Mouse (Mus musculus) heart, embryonic 11.5 days (tissue): ENCODE data around the gene Elmsan1. TPM values are rescaled to one million over a fixed set of nuclear protein-coding genes. Genes with fewer than 3 reads are reported as not detected.

Experiments used
- ATAC-seq: fragments of 200-750 bp; cut with Nextera tagmentation; replicated peaks from 2 replicates; pipeline ENCODE4 v1.8.0; 2017; ENCODE audit warnings: moderate library complexity; ENCODE audit not compliant: insufficient number of reproducible peaks, low FRiP score, low TSS enrichment
- H3K27ac ChIP-seq: fragments of 300-500 bp; sonication (generic); 2 replicates; pipeline ENCODE4 v1.5.1; 2014; ENCODE audit warnings: mild to moderate bottlenecking, low read depth, low read length
- H3K27me3 ChIP-seq: fragments of 300-500 bp; sonication (generic); 2 replicates; pipeline ENCODE4 v1.6.1; 2014; ENCODE audit warnings: mild to moderate bottlenecking, low read length, mixed read lengths; ENCODE audit not compliant: control insufficient read depth, insufficient read depth
- H3K36me3 ChIP-seq: fragments of 300-500 bp; sonication (generic); 2 replicates; pipeline ENCODE4 v1.6.1; 2014; ENCODE audit warnings: mild to moderate bottlenecking, low read length, moderate library complexity, mixed read lengths; ENCODE audit not compliant: control insufficient read depth, insufficient read depth
- H3K4me1 ChIP-seq: fragments of 300-500 bp; sonication (generic); 2 replicates; pipeline ENCODE4 v1.6.1; 2014; ENCODE audit warnings: low read length; ENCODE audit not compliant: control insufficient read depth, insufficient read depth
- H3K4me2 ChIP-seq: fragments of 300-500 bp; sonication (generic); 2 replicates; pipeline ENCODE4 v1.6.1; 2014; ENCODE audit warnings: mild to moderate bottlenecking, moderate library complexity
- H3K4me3 ChIP-seq: fragments of 300-500 bp; sonication (generic); 2 replicates; pipeline ENCODE4 v1.5.1; 2014; ENCODE audit warnings: low read depth, low read length
- H3K9ac ChIP-seq: fragments of 300-500 bp; sonication (generic); 2 replicates; pipeline ENCODE4 v1.6.1; 2014; ENCODE audit warnings: mild to moderate bottlenecking, low read depth, low read length, moderate library complexity
- H3K9me3 ChIP-seq: fragments of 300-500 bp; sonication (generic); replicated peaks from 2 replicates; pipeline ENCODE4 v1.6.1; 2016; ENCODE audit warnings: low read length; ENCODE audit not compliant: control insufficient read depth
- WGBS: fragments of 180-500 bp; shearing (Covaris S2); extraction: QIAGEN DNeasy Blood & Tissue Kit; methylation state at CpG from one replicate; pipeline ENCODE4 v1.1.7; 2014; ENCODE audit not compliant: insufficient replicate concordance; 5-methylcytosine and 5-hydroxymethylcytosine counted together
- polyA plus RNA-seq: library from polyadenylated mRNA; unstranded; fragments of >200 nt; fragmentation: Nextera tagmentation; extraction: Ambion mirVana; gene quantifications from 2 replicates; pipeline ENCODE4 v1.2.1, GENCODE M21; 2014

Elmsan1 gene
- polyA plus RNA-seq, 1 experiment from 2014 or later, result 7.1 TPM

- no peak overlapping the region for H3K4me2 ChIP-seq
- peaks cover 30% of the 10 kb centered on the region for H3K4me1 ChIP-seq
- no peaks in the 10 kb centered on the region for H3K27me3 ChIP-seq
- H3K27ac ChIP-seq, result no peak overlapping the region
- no peaks in the 10 kb centered on the region for H3K9me3 ChIP-seq
- no peak overlapping the region for H3K9ac ChIP-seq
- H3K4me3 ChIP-seq, result no peak overlapping the region
- no peak for ATAC-seq
- 97% methylated on average over 18 of the region's 18 CpGs for whole genome bisulfite sequencing
- H3K36me3 ChIP-seq, result peaks cover 40% of the 10 kb centered on the region
Observed at GRCm38 (mm10) chr12:84156210-84156609, 62.5 kb downstream of the Elmsan1 start.

GRCm38 (mm10) chr12:84155523-84155871 is 63.2 kb downstream of the Elmsan1 start:
- Histone ChIP-seq H3K4me2 (no peak overlapping the region), H3K9ac (no peak overlapping the region), H3K4me1 (peaks cover 34% of the 10 kb centered on the region), H3K9me3 (no peaks in the 10 kb centered on the region), H3K36me3 (peaks cover 40% of the 10 kb centered on the region), H3K27me3 (no peaks in the 10 kb centered on the region), H3K4me3 (no peak overlapping the region), H3K27ac (no peak overlapping the region)
- no peak for ATAC-seq
- 78% methylated on average over 2 of the region's 2 CpGs for WGBS

GRCm38 (mm10) chr12:84154786-84155522 is 63.7 kb downstream of the Elmsan1 start:
- Histone ChIP-seq H3K9me3 (no peaks in the 10 kb centered on the region), H3K4me1 (peaks cover 39% of the 10 kb centered on the region), H3K4me2 (no peak overlapping the region), H3K4me3 (no peak overlapping the region), H3K27ac (no peak overlapping the region), H3K9ac (no peak overlapping the region), H3K36me3 (peaks cover 36% of the 10 kb centered on the region), H3K27me3 (no peaks in the 10 kb centered on the region)
- 44% methylated on average over 11 of the region's 11 CpGs for WGBS
- no peak for ATAC-seq

DNA sequence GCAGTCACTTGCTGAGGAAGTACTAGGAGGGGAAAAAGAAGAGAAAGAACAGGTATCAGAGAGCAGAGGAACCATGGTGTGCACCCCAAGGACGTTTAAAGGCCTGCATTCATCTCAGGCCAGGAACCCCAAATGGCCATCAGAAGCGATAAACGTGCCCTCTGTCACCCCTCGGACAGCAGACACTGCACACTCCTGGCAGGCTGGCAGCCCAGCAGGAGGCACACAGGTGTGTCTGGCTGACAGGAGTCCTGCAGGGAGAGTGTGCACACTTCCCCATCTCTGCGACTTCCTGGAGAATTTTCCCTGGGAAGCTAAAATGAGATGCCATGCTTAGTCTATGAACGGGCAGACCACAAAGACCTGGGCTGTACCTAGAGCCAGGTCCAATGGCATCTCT is 65.3 kb downstream of the Elmsan1 start:
- H3K9me3 ChIP-seq, result no peaks in the 10 kb centered on the region
- no peak overlapping the region for H3K27ac ChIP-seq
- 77% methylated on average over 6 of the region's 6 CpGs for WGBS
- H3K27me3 ChIP-seq, result no peaks in the 10 kb centered on the region
- H3K9ac ChIP-seq, result no peak overlapping the region
- H3K4me3 ChIP-seq, result no peak overlapping the region
- H3K36me3 ChIP-seq, result peaks cover 22% of the 10 kb centered on the region
- no peak overlapping the region for H3K4me2 ChIP-seq
- peaks cover 44% of the 10 kb centered on the region for H3K4me1 ChIP-seq
- ATAC-seq, result no peak

DNA sequence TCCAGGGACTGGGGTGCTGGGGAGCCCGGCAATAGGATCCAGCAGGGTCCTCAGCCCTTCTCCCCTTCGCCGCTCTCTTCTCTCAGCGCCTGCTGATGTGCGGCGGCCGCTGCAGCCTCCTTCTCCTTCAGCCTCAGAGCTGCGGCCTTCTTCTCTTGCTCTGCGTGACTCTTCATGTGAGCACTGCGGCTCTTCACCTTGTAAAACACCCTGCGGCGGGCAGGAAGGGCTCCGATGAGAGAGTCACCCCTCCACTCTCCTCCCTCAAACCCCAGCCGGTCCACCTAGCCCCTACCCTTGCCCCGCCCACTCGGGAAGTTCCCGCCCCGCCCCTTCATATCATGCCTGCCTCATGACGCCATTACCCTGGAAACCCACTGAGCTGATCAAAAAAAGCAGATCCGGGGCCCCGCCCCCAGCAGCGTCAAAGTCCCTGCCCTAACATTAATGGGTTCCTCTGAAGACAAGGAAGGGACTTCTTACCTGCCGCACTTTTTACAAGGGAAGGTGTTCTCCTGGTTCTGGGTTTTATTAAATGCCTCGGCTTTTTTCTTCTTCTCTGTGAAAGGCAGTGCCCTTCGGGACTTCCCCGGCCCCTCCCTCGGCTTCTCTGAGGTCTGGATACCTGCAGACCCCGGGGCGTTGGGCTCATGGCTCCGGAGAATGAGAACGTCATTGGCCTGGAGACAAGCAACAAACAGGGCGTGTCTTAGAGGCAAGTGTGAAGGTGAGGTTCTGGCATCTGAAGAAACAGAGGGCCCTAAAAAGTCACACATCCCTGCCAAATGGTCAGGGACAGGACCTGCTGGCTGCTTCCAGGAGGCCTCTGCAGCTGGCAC is 66.1 kb downstream of the Elmsan1 start:
- Histone ChIP-seq H3K4me1 (peaks cover 48% of the 10 kb centered on the region), H3K27ac (peak overlapping the region; percentile 86), H3K9ac (no peak overlapping the region), H3K4me3 (peak overlapping the region; percentile 23; the same call in 1 of the 2 replicates), H3K4me2 (peak overlapping the region; percentile 38), H3K36me3 (peaks cover 19% of the 10 kb centered on the region), H3K27me3 (no peaks in the 10 kb centered on the region), H3K9me3 (no peaks in the 10 kb centered on the region)
- WGBS, result 64% methylated on average over 32 of the region's 32 CpGs
- ATAC-seq, result no peak; the same call in 1 of the 2 replicates

DNA sequence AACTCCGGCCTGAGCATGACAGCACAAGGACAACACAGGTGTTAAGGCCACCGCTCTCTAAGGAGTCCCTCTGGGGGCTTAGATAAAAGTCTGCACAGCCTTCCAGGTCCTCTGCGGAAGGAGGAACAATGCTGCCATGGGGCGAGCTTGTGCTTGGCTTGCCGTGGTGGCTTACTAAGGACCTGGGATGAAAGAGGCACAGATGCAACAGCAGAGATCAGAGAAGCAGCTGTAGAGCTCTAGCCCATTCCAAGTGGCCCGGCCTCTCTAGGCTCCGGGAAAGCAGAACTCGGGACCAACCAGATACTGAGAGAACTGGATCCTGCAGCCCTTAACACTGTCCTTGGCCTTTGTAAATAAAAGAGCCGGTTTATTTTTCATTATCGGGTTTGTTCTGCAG is 66.8 kb downstream of the Elmsan1 start:
- peak overlapping the region; percentile 23 for H3K4me3 ChIP-seq
- H3K9me3 ChIP-seq, result no peaks in the 10 kb centered on the region
- H3K27ac ChIP-seq, result peak overlapping the region; percentile 86
- peaks cover 19% of the 10 kb centered on the region for H3K36me3 ChIP-seq
- no peak for ATAC-seq
- 74% methylated on average over 10 of the region's 10 CpGs for WGBS
- H3K9ac ChIP-seq, result peak overlapping the region; percentile 43; the same call in 1 of the 2 replicates
- peak overlapping the region; percentile 38 for H3K4me2 ChIP-seq
- H3K4me1 ChIP-seq, result peaks cover 48% of the 10 kb centered on the region
- no peaks in the 10 kb centered on the region for H3K27me3 ChIP-seq

- 11% methylated on average over 6 of the region's 6 CpGs for WGBS
- no peaks in the 10 kb centered on the region for H3K27me3 ChIP-seq
- H3K36me3 ChIP-seq, result peaks cover 10% of the 10 kb centered on the region
- peaks cover 48% of the 10 kb centered on the region for H3K4me1 ChIP-seq
- peak overlapping the region; percentile 86 for H3K27ac ChIP-seq
- no peak overlapping the region; the same call in 1 of the 2 replicates for H3K4me3 ChIP-seq
- H3K9me3 ChIP-seq, result no peaks in the 10 kb centered on the region
- peak overlapping the region; percentile 38 for H3K4me2 ChIP-seq
- H3K9ac ChIP-seq, result peak overlapping the region; percentile 43; the same call in 1 of the 2 replicates
- ATAC-seq, result peak; percentile 58; the same call in 1 of the 2 replicates
Observed at GRCm38 (mm10) chr12:84150976-84151375, 67.7 kb downstream of the Elmsan1 start.

DNA sequence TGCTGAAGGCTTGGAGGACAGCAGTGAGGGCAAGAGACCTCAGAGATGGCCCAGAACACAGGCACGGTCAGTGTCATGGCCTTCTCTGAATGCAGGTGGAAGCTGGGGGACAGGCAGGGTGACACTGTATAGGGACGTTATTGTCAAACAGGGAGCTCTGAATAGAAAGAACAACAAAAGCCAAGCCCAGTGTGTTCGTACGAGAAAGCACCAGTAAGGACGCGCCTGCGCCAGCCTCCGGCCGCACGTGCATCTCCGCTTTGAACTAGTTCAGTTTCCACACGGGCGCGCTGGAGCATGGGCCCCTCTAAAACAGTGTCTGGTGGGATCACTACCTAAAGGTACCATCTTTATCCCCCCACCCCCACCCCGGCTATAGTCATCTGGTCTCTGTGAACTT is 68.7 kb downstream of the Elmsan1 start:
- no peak overlapping the region for H3K9ac ChIP-seq
- H3K27ac ChIP-seq, result no peak overlapping the region

More for the DNA sequence above, 68.7 kb downstream of the Elmsan1 start:
- Histone ChIP-seq H3K4me3 (no peak overlapping the region), H3K27me3 (no peaks in the 10 kb centered on the region), H3K9me3 (no peaks in the 10 kb centered on the region), H3K4me2 (no peak overlapping the region), H3K4me1 (peaks cover 48% of the 10 kb centered on the region), H3K36me3 (peaks cover 10% of the 10 kb centered on the region)
- WGBS, result 89% methylated on average over 15 of the region's 15 CpGs
- ATAC-seq, result no peak
